Mouse (Mus musculus): Measurements from ENCODE around the gene Slc2a10.
"Not testable (repeated sequence)": the region's sequence is repeated elsewhere in the genome, so short reads cannot be mapped to it uniquely, and the experiment has no call there.

Gene Slc2a10

GRCm38 (mm10) chr2:165498816-165499215 lies 4.8 kb upstream of the Slc2a10 start:
- DNase-seq (ENCODE audit: low read depth, low spot score): no peak

GRCm38 (mm10) chr2:165509686-165510085 lies 6.1 kb downstream of the Slc2a10 start:
- DNase-seq (ENCODE audit: low read depth, low spot score): no peak

GRCm38 (mm10) chr2:165510466-165510865 lies 6.9 kb downstream of the Slc2a10 start:
- DNase-seq (ENCODE audit: low read depth, low spot score): no peak

- not testable (repeated sequence) for DNase-seq (ENCODE audit: low read depth, low spot score)
Measured at GRCm38 (mm10) chr2:165510914-165511458, 7.4 kb downstream of the Slc2a10 start.

- DNase-seq (ENCODE audit: low read depth, low spot score): not testable (repeated sequence)
Measured at GRCm38 (mm10) chr2:165511530-165511929, 7.9 kb downstream of the Slc2a10 start.

- DNase-seq (ENCODE audit: low read depth, low spot score): no peak
Measured at GRCm38 (mm10) chr2:165512426-165512825, 8.8 kb downstream of the Slc2a10 start.

- DNase-seq (ENCODE audit: low read depth, low spot score): no peak
Measured at GRCm38 (mm10) chr2:165512870-165513600, 9.4 kb downstream of the Slc2a10 start.

- no peak for DNase-seq (ENCODE audit: low read depth, low spot score)
Measured at GRCm38 (mm10) chr2:165515178-165515728, 11.7 kb downstream of the Slc2a10 start.

GRCm38 (mm10) chr2:165525609-165526008 lies 22.0 kb downstream of the Slc2a10 start:
- no peak for DNase-seq (ENCODE audit: low read depth, low spot score)

- peak; percentile 81 for DNase-seq (ENCODE audit: low read depth, low spot score)
Measured at GRCm38 (mm10) chr2:165529106-165529505, 25.5 kb downstream of the Slc2a10 start.

- DNase-seq (ENCODE audit: low read depth, low spot score): no peak
Measured at GRCm38 (mm10) chr2:165533789-165534188, 30.2 kb downstream of the Slc2a10 start.

GRCm38 (mm10) chr2:165540975-165541374 lies 37.4 kb downstream of the Slc2a10 start:
- DNase-seq (ENCODE audit: low read depth, low spot score): no peak

- DNase-seq (ENCODE audit: low read depth, low spot score): no peak
Measured at GRCm38 (mm10) chr2:165542939-165543669, 39.5 kb downstream of the Slc2a10 start.

GRCm38 (mm10) chr2:165543670-165544016 lies 40.1 kb downstream of the Slc2a10 start:
- no peak for DNase-seq (ENCODE audit: low read depth, low spot score)

GRCm38 (mm10) chr2:165545687-165546086 lies 42.1 kb downstream of the Slc2a10 start:
- DNase-seq (ENCODE audit: low read depth, low spot score): no peak

GRCm38 (mm10) chr2:165546341-165546740 lies 42.8 kb downstream of the Slc2a10 start:
- no peak for DNase-seq (ENCODE audit: low read depth, low spot score)

- peak; percentile 81 for DNase-seq (ENCODE audit: low read depth, low spot score)
Measured at GRCm38 (mm10) chr2:165547410-165547809, 43.8 kb downstream of the Slc2a10 start.

- DNase-seq (ENCODE audit: low read depth, low spot score): no peak
Measured at GRCm38 (mm10) chr2:165548627-165549026, 45.0 kb downstream of the Slc2a10 start.

GRCm38 (mm10) chr2:165550410-165550809 lies 46.8 kb downstream of the Slc2a10 start:
- not testable (repeated sequence) for DNase-seq (ENCODE audit: low read depth, low spot score)

GRCm38 (mm10) chr2:165554066-165554465 lies 50.5 kb downstream of the Slc2a10 start:
- DNase-seq (ENCODE audit: low read depth, low spot score): no peak

GRCm38 (mm10) chr2:165557278-165557677 lies 53.7 kb downstream of the Slc2a10 start:
- no peak for DNase-seq (ENCODE audit: low read depth, low spot score)

GRCm38 (mm10) chr2:165558916-165559315 lies 55.3 kb downstream of the Slc2a10 start:
- no peak for DNase-seq (ENCODE audit: low read depth, low spot score)

Data from forelimb bud, embryonic 11.5 days (tissue).